Mouse (Mus musculus): ENCODE results near the gene Btg1.

DNA sequence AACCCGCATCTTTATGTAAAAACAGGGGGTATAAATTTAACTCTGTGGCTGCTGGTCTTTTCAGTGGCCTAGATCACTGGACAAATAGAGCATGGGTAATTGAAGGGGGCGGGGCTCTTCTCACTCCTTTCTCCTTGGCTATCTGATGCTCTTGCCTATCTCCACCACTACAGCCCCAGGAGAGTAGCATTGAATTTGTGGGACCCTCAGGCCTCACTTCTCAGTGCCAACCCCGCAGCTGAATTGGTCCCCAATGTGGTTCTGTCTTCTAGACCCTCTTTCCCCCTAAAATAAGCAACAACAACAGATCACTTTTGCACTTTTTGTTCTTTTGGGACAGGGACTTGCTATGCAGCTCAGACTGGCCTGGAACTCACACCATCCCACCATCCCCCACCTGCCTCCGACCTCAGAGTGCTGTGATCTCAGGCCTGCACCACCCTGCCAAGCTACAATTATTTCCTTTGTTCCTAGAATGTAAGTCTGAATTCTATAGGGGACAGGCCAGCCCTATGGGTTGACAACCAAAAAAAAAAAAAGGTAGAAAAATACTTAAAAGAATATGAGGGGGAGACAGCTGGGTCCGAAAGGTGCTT lies 30.2 kb downstream of the Btg1 start:
- no peak for TF ChIP-seq CTCF (IDR thresholded peaks at IDR 0.05; ENCODE audit: control insufficient read depth, insufficient read depth, insufficient replicate concordance, low read depth, low read length)
- no peak for TF ChIP-seq POLR2A (IDR thresholded peaks at IDR 0.05; ENCODE audit: control insufficient read depth, low read depth, low read length)
